Mouse (Mus musculus) kidney, embryonic 16.5 days (tissue): Measurements from ENCODE around the gene Akr1c12. TPM values are rescaled to one million over a fixed set of nuclear protein-coding genes. Genes with fewer than 3 reads are reported as not detected.

ENCODE experiments used
- polyA plus RNA-seq: library from polyadenylated mRNA; unstranded; fragments of >200 nt; fragmentation: Nextera tagmentation; extraction: Ambion mirVana; gene quantifications from 2 replicates; pipeline ENCODE4 v1.2.1, GENCODE M21; 2015

The Akr1c12 gene
- polyA plus RNA-seq, 1 experiment from 2014 or later: 3.5 TPM

Other genes starting within 250 kb of the Akr1c12 start
- 1.6 and 1.8 TPM in 2 replicates for gene Akr1c14, start 230.4 kb downstream of the Akr1c12 start, polyA plus RNA-seq
- 2.1 and 2.4 TPM in 2 replicates for gene Akr1c18, start 128.8 kb downstream of the Akr1c12 start, polyA plus RNA-seq
- 5.6 and 5.8 TPM in 2 replicates for gene Akr1c13, start 88.3 kb downstream of the Akr1c12 start, polyA plus RNA-seq
- 50.5 and 52.9 TPM in 2 replicates for gene Akr1c19, start 50.7 kb downstream of the Akr1c12 start, polyA plus RNA-seq
- not detected in 2 replicates for gene Akr1c6, start 154.9 kb upstream of the Akr1c12 start, polyA plus RNA-seq
- not detected in 2 replicates for gene Akr1c20, start 243.9 kb upstream of the Akr1c12 start, polyA plus RNA-seq